Mouse (Mus musculus): ENCODE measurements at regions not wholly inside any gene's neighbourhood (a gene's known extent, or its start where the extent isn't known, plus 50 kb on each side); places are given as distances from the start of the nearest gene placed in this dataset.

DNA sequence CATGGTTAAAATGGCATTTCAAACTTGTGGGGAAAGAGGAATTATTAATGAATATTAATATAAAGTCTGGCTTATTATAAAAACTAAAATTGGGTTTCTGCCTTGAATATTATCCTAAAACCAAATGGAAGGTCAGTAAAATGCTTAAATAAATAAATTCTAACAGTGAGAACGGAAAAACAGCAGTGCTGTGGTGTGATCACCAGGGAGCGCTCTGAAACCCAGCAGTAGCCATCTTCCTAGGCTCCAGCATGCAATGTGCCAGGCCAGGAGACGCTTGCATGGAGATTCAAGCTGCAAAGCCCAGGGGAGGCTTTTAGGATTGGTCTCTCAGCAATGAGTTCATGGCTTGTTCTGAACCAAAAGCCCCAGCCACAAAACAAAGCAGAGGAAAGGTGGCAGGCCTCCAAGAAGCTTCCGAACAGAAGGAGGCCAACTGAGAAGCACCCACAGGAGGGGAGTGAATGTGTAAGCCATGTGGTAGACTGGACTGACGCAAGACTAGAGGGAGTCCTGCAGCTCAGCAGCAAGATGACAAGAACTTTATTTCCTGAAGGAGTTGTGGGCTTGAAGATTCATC is 52.3 kb upstream of the Bace2 start:
- no peak for DNase-seq (ENCODE audit: low spot score)

Data from urinary bladder, adult 2 months (tissue).